Mouse (Mus musculus) cerebral cortex, adult 2 months (tissue): ENCODE measurements around the gene Pard6b.

Experiments used
- WGBS: fragments of 180-500 bp; shearing (Covaris S2); methylation state at CpG from one replicate; pipeline ENCODE4 v1.1.7; 2018; 5-methylcytosine and 5-hydroxymethylcytosine counted together

Gene Pard6b

GRCm38 (mm10) chr2:168080431-168081246, at the start of gene Pard6b:
Gene Pard6b, plus strand, starts transcription at chr2:168081004.
- WGBS: 1% methylated on average over 105 of the region's 110 CpGs

GRCm38 (mm10) chr2:168031842-168032241, 49.0 kb upstream of the Pard6b start:
- 88% methylated on average over 2 of the region's 2 CpGs for WGBS

GRCm38 (mm10) chr2:168033905-168034304, 46.9 kb upstream of the Pard6b start:
- WGBS: 87% methylated on average over 10 of the region's 10 CpGs

GRCm38 (mm10) chr2:168035907-168036306, 44.9 kb upstream of the Pard6b start:
- 92% methylated on average over 6 of the region's 6 CpGs for WGBS

- WGBS: 84% methylated on average over 3 of the region's 3 CpGs
These were observed 43.7 kb upstream of the Pard6b start for GRCm38 (mm10) chr2:168037063-168037462.

GRCm38 (mm10) chr2:168040751-168041150, 40.1 kb upstream of the Pard6b start:
- WGBS: 67% methylated on average over 3 of the region's 3 CpGs

- 63% methylated on average over 6 of the region's 6 CpGs for WGBS
These were observed 38.8 kb upstream of the Pard6b start for GRCm38 (mm10) chr2:168042019-168042418.

DNA sequence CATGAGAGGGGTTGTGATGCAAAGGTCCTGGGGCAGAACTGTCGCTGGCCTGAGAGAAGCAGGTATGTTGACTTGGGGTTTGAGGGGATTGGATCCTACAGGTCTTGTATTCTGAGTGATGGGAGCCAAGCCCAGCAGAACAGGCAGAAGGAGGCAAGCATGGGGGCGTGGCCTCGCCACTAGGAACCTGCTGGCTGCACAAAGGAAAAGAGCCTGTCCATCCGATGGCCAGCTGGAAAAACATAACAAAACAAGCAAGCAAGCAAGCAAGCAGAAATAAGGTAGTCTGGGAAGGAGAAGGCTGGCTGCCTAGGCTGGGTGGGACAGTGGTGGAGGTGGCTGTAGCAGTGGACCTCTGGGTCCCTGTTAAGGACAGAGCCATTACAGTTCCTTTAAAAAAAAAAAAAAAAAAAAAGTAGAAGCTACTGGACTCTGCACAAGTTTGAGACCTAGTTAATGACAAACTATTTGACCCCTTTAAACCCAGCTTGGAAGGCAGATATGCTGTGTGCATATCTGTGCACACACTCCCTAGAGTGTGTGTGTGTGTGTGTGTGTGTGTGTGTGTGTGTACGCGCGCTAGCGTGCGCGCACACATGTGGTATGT, 36.0 kb upstream of the Pard6b start:
- 79% methylated on average over 10 of the region's 10 CpGs for WGBS

- WGBS: 72% methylated on average over 13 of the region's 13 CpGs
These were observed 35.4 kb upstream of the Pard6b start for GRCm38 (mm10) chr2:168045357-168045756.

DNA sequence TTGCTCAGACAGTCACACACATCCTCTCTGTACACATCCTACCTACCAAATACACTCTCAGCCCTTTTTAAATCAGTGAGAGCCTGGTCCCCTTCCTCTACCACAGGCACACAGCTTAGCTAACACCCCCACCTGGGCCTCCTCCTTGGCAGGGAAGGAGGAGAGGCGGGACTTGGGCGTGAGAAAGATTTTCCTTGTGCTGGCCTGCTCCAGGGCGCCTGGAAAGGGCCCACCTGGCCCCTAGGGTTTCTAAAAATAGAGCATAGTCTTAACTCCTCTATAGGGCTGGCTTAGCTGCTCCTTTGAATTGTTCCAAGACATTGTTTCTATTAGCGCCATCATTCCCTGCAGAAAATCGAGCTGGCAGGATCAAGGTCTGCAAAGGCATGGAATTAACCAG, 35.0 kb upstream of the Pard6b start:
- 64% methylated on average over 5 of the region's 5 CpGs for WGBS

GRCm38 (mm10) chr2:168046467-168046866, 34.3 kb upstream of the Pard6b start:
- WGBS: 79% methylated on average over 4 of the region's 4 CpGs

GRCm38 (mm10) chr2:168049002-168049635, 31.7 kb upstream of the Pard6b start:
- WGBS: 16% methylated on average over 16 of the region's 16 CpGs

GRCm38 (mm10) chr2:168050000-168050942, 30.5 kb upstream of the Pard6b start:
- 2% methylated on average over 56 of the region's 56 CpGs for WGBS

- 98% methylated on average over 1 of the region's 1 CpGs for WGBS
These were observed 28.6 kb upstream of the Pard6b start for GRCm38 (mm10) chr2:168052156-168052555.

GRCm38 (mm10) chr2:168052689-168053088, 28.1 kb upstream of the Pard6b start:
- 33% methylated on average over 2 of the region's 2 CpGs for WGBS

- WGBS: 95% methylated on average over 11 of the region's 11 CpGs
These were observed 26.7 kb upstream of the Pard6b start for GRCm38 (mm10) chr2:168054142-168054541.

GRCm38 (mm10) chr2:168055910-168056665, 24.7 kb upstream of the Pard6b start:
- WGBS: 68% methylated on average over 14 of the region's 14 CpGs

DNA sequence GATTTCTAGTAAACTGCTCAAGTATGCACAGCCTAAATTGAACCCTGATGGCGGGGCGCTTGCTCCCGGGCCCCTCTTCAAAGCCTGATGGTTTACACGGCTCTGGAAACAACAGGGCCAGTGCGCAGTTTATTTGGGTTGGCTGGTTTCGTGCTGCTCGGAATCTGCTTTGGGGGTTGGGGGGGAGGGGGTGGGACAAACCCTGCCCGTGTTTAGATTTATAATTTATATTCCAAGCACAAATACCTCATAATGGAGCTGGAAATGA, 24.2 kb upstream of the Pard6b start:
- WGBS: 79% methylated on average over 8 of the region's 8 CpGs

GRCm38 (mm10) chr2:168057876-168058275, 22.9 kb upstream of the Pard6b start:
- WGBS: 65% methylated on average over 2 of the region's 2 CpGs

GRCm38 (mm10) chr2:168058488-168059199, 22.2 kb upstream of the Pard6b start:
- WGBS: 36% methylated on average over 13 of the region's 13 CpGs
